8 mouse cellular contexts compared by ENCODE assay signal in genomic region chr10:69556278-69556677, GRCm38 (mm10).
A peak's percentile ranks its signal among the peaks of the same experiment; 100 is the strongest.
DNase-seq lines count a peak whose midpoint lies in the region; ATAC-seq lines count a peak whose summit lies in the region.

No protein-coding gene starts in this region.

- ATAC-seq in frontal cortex, adult (ENCODE audit: low TSS enrichment), result peak; percentile 77

- no peak for DNase-seq in frontal cortex, postnatal 10 days (ENCODE audit: low spot score in 2 of 2)
- DNase-seq in right cerebral cortex, adult 18-20 months, result peak; percentile 68
- DNase-seq in right cerebral cortex, postnatal 10 days (ENCODE audit: low spot score in 2 of 2), result no peak
- peak; percentile 63 for DNase-seq in embryo, embryonic 10 days (ENCODE audit: low spot score)
- DNase-seq in kidney, postnatal 14 days, result peak; percentile 67
- peak; percentile 28 for DNase-seq in skeletal muscle tissue, adult 2 months (ENCODE audit: low read depth, low spot score)
- DNase-seq in ovary, adult 18-20 months (ENCODE audit: low spot score), result no peak

Comparison
In these comparisons a context has a peak if more than half of its experiments do, and no peak if none do; other contexts are left out.
1. DNase-seq: peak in right cerebral cortex, adult 18-20 months (single experiment), embryo, embryonic 10 days (single experiment), kidney, postnatal 14 days (single experiment) and skeletal muscle tissue, adult 2 months (single experiment); none in frontal cortex, postnatal 10 days (0 of 2), right cerebral cortex, postnatal 10 days (0 of 2) and ovary, adult 18-20 months (single experiment).